Mouse (Mus musculus) intestine, postnatal 0 days (tissue): ENCODE measurements at regions not wholly inside any gene's neighbourhood (a gene's known extent, or its start where the extent isn't known, plus 50 kb on each side); places are given as distances from the start of the nearest gene placed in this dataset.

Experiments
- ATAC-seq: fragments of 200-750 bp; cut with Nextera tagmentation; 2 replicates; pipeline ENCODE4 v1.8.0; 2017; ENCODE audit warnings: mild to moderate bottlenecking, moderate TSS enrichment, moderate library complexity
- H3K27ac ChIP-seq: fragments of 300-500 bp; sonication (generic); 2 replicates; pipeline ENCODE4 v1.5.1; 2014; ENCODE audit warnings: mild to moderate bottlenecking, low read depth, low read length, moderate library complexity
- H3K27me3 ChIP-seq: fragments of 300-500 bp; sonication (generic); replicated peaks from 2 replicates; pipeline ENCODE4 v1.6.1; 2014; ENCODE audit warnings: low read length, mixed read lengths; ENCODE audit not compliant: control insufficient read depth, insufficient read depth
- H3K36me3 ChIP-seq: fragments of 300-500 bp; sonication (generic); 2 replicates; pipeline ENCODE4 v1.6.1; 2014; ENCODE audit warnings: mild to moderate bottlenecking, moderate library complexity; ENCODE audit not compliant: control insufficient read depth, insufficient read depth
- H3K4me1 ChIP-seq: fragments of 300-500 bp; sonication (generic); replicated peaks from 2 replicates; pipeline ENCODE4 v1.6.1; 2014; ENCODE audit warnings: antibody characterized with exemption, low read length, mixed read lengths; ENCODE audit not compliant: control insufficient read depth, insufficient read depth
- H3K4me2 ChIP-seq: fragments of 300-500 bp; sonication (generic); replicated peaks from 2 replicates; pipeline ENCODE4 v1.6.1; 2014; ENCODE audit warnings: low read depth, mild to moderate bottlenecking, moderate library complexity
- H3K4me3 ChIP-seq: fragments of 300-500 bp; sonication (generic); 2 replicates; pipeline ENCODE4 v1.5.1; 2014; ENCODE audit warnings: low read depth, low read length
- H3K9ac ChIP-seq: fragments of 300-500 bp; sonication (generic); 2 replicates; pipeline ENCODE4 v1.6.1; 2014; ENCODE audit warnings: mild to moderate bottlenecking, low read depth, low read length
- H3K9me3 ChIP-seq: fragments of 300-500 bp; sonication (generic); 2 replicates; pipeline ENCODE4 v1.6.1; 2016; ENCODE audit warnings: mixed run types; ENCODE audit not compliant: control insufficient read depth
- CTCF ChIP-seq: sonication (generic); IDR thresholded peaks from 2 replicates; pipeline ENCODE4 v1.5.1; 2016; ENCODE audit warnings: low read depth, mild to moderate bottlenecking, control low read depth, antibody characterized with exemption, moderate library complexity
- WGBS: fragments of 180-500 bp; shearing (Covaris S2); extraction: QIAGEN DNeasy Blood & Tissue Kit; methylation state at CpG from one replicate; pipeline ENCODE4 v1.1.7; 2014; 5-methylcytosine and 5-hydroxymethylcytosine counted together

DNA sequence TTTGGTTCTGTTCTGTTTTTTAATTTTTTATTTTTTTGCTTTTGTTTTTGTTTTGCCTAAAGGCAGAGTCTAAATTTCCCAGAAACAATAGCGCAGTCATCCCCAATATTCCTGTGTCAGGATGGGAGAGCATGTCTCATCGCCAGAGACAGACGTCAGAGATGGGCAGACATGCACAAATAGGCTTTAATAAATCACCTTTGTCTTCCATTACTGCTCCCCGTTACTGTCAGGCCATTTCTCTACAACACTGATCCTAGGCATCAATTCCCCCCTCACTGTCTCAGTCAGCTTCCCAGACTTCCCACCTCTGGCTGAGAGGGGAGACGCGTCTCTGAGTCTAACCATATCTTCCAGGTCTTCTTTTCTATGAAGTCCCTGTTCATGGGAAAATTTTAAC is 177.4 kb upstream of the Rfx3 start:
- Histone ChIP-seq H3K36me3 (no peaks in the 10 kb centered on the region), H3K4me1 (no peaks in the 10 kb centered on the region), H3K4me3 (no peak overlapping the region), H3K27ac (no peak overlapping the region), H3K27me3 (no peaks in the 10 kb centered on the region), H3K9me3 (no peaks in the 10 kb centered on the region), H3K9ac (no peak overlapping the region), H3K4me2 (no peak overlapping the region)
- no peak for TF ChIP-seq CTCF
- ATAC-seq, result no peak
- WGBS, result 85% methylated on average over 6 of the region's 6 CpGs

DNA sequence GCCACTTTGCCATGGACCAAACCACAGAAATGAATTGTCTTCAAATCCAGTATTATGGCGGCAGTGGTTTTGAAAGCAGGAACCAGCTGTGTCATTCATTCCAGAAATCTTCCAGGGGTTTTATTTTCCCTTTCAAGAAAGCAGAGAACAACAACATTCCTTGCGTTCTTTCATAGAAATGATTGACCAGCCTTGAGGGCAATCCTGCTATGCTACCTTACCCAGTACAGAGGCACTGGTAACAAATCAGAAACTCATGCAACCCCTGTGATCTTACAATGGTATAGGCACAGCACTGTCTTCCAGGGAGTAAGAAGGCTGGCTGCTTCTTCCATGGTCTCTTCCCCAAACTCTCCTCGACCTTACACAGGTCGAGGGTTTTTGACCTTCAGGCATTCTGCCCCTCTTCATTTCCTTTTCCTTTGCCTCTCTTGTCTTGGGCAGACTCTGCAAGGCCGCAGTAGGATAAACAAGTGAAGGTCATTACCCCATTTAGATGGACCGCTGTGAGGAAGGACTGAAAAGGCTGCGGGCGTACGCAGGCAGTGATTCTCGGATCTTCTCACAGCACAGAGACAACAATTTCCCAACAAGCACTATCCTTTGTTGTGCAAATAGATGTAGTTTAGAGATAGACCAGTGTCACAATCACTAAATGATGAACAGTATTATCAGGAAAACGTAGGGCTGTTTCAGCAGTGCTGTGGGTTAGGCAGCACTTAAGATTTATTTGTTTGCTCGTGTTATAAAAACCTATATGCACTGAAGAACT is 171.6 kb upstream of the Rfx3 start:
- no peak for ATAC-seq
- H3K9me3 ChIP-seq, result no peaks in the 10 kb centered on the region
- no peaks in the 10 kb centered on the region for H3K27me3 ChIP-seq
- no peak overlapping the region for H3K27ac ChIP-seq
- TF ChIP-seq CTCF, result no peak
- H3K36me3 ChIP-seq, result no peaks in the 10 kb centered on the region
- H3K9ac ChIP-seq, result no peak overlapping the region
- 59% methylated on average over 12 of the region's 12 CpGs for WGBS
- H3K4me2 ChIP-seq, result no peak overlapping the region
- no peaks in the 10 kb centered on the region for H3K4me1 ChIP-seq
- H3K4me3 ChIP-seq, result no peak overlapping the region

- H3K27ac ChIP-seq, result no peak overlapping the region
- no peak overlapping the region for H3K9ac ChIP-seq
- no peak overlapping the region for H3K4me2 ChIP-seq
- no peaks in the 10 kb centered on the region for H3K4me1 ChIP-seq
- H3K4me3 ChIP-seq, result no peak overlapping the region
- TF ChIP-seq CTCF, result no peak
- no peaks in the 10 kb centered on the region for H3K27me3 ChIP-seq
- 92% methylated on average over 2 of the region's 2 CpGs for WGBS
- H3K9me3 ChIP-seq, result no peaks in the 10 kb centered on the region
- no peak for ATAC-seq
- H3K36me3 ChIP-seq, result no peaks in the 10 kb centered on the region
Observed at GRCm38 (mm10) chr19:28181171-28181570, 170.2 kb upstream of the Rfx3 start.

DNA sequence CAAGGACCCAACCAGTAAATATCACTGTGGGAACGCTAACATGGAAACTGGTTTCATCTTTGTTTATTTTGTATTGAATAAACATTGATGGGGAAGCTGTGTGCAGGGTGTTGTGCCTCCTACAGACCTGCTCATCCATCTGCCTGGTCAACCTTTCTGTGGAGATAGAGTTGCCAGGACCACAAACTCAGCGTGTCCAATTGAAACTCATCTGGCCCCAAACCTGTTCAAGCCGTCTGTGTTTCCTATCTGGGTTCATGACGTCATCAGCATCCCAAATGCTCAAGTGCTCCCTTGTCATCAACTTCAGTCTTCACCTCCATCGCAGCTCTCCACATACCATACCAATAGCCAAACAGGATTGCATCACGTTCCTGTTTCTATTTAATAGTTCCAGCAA is 167.1 kb upstream of the Rfx3 start:
- Histone ChIP-seq H3K9ac (no peak overlapping the region), H3K4me3 (no peak overlapping the region), H3K4me2 (no peak overlapping the region), H3K4me1 (no peaks in the 10 kb centered on the region), H3K9me3 (no peaks in the 10 kb centered on the region), H3K36me3 (no peaks in the 10 kb centered on the region), H3K27ac (no peak overlapping the region), H3K27me3 (no peaks in the 10 kb centered on the region)
- no peak for ATAC-seq
- no peak for TF ChIP-seq CTCF
- 80% methylated on average over 6 of the region's 6 CpGs for WGBS

GRCm38 (mm10) chr19:28176821-28177220 is 165.9 kb upstream of the Rfx3 start:
- WGBS, result 74% methylated on average over 6 of the region's 6 CpGs
- no peaks in the 10 kb centered on the region for H3K4me1 ChIP-seq
- H3K4me3 ChIP-seq, result no peak overlapping the region

GRCm38 (mm10) chr19:28171836-28172534 is 161.0 kb upstream of the Rfx3 start:
- no peak for ATAC-seq
- WGBS, result 77% methylated on average over 11 of the region's 11 CpGs
- no peaks in the 10 kb centered on the region for H3K27me3 ChIP-seq

More at GRCm38 (mm10) chr19:28176821-28177220, 165.9 kb upstream of the Rfx3 start:
- H3K9me3 ChIP-seq, result no peaks in the 10 kb centered on the region
- no peak for ATAC-seq
- TF ChIP-seq CTCF, result no peak
- no peaks in the 10 kb centered on the region for H3K36me3 ChIP-seq
- no peak overlapping the region for H3K4me2 ChIP-seq
- no peak overlapping the region for H3K9ac ChIP-seq
- no peaks in the 10 kb centered on the region for H3K27me3 ChIP-seq
- no peak overlapping the region for H3K27ac ChIP-seq

More at GRCm38 (mm10) chr19:28171836-28172534, 161.0 kb upstream of the Rfx3 start:
- Histone ChIP-seq H3K4me3 (no peak overlapping the region), H3K9me3 (no peaks in the 10 kb centered on the region), H3K27ac (no peak overlapping the region), H3K4me1 (no peaks in the 10 kb centered on the region), H3K4me2 (no peak overlapping the region), H3K36me3 (no peaks in the 10 kb centered on the region), H3K9ac (no peak overlapping the region)
- TF ChIP-seq CTCF, result no peak
